Mouse (Mus musculus) colon, adult 2 months (tissue): ENCODE results near the gene Col6a1. TPM values are rescaled to one million over a fixed set of nuclear protein-coding genes. Genes with fewer than 3 reads are reported as not detected.

ENCODE experiments used
- polyA plus RNA-seq: library from polyadenylated mRNA; depleted of rRNA; stranded (reverse); fragments of >200 nt; gene quantifications from 2 replicates; pipeline ENCODE4 v1.2.3, GENCODE M21; 2012; rRNA removed

Col6a1 gene
- 166 and 185 TPM in 2 replicates for polyA plus RNA-seq

DNA sequence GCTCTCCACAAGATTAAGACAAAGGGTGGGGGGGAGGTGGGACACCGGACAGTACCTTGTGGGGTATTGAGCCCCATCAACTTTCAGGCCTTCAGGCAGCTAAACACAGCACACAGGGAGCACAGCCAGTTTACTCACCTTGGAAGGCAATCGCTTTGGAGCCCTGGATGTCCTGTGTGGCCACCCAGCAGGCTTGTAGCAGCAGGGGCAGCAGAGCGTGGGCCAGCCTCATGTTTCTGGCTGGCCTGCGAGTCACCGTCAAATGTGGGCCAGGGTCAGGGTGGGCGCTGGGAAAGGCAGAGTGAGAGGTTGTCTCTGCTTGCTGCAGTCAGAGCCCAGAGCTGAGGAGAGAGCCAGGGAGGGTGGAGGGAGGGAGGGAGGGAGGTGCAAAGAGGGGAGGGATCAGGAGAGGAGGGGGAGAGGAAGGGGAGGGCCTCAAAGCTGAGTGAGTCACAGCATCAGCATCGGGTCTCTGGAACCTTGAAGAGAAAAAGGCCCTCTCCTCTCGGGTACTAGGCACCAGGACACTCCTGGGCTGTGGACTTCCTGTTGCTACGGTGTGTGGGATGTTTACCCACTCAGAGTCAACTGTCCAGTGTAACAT lies at the start of gene Col6a1:
Gene Col6a1, minus strand, starts transcription at position 487 of the 604 bp plus-strand sequence.

Other genes starting within 250 kb of the Col6a1 start
- gene Lss, start 194.6 kb downstream of the Col6a1 start, polyA plus RNA-seq: 23.2 and 30.1 TPM in 2 replicates
- gene Spatc1l, start 163.9 kb downstream of the Col6a1 start, polyA plus RNA-seq: 0.16 and 0.17 TPM in 2 replicates
- gene Ftcd, start 150.5 kb downstream of the Col6a1 start, polyA plus RNA-seq: not detected in 2 replicates
- 198 and 222 TPM in 2 replicates for gene Col6a2, start 102.5 kb downstream of the Col6a1 start, polyA plus RNA-seq
- 7.0 and 8.5 TPM in 2 replicates for gene Pcbp3, start 235.7 kb upstream of the Col6a1 start, polyA plus RNA-seq